Mouse (Mus musculus) ES-E14 (cell line): ENCODE data around the gene Mgea5.

ENCODE experiments used
- CHD2 ChIP-seq: IDR thresholded peaks from 2 replicates; pipeline ENCODE4 v1.6.1; 2014; ENCODE audit warnings: mild to moderate bottlenecking, low read depth, low read length, inconsistent platforms
- HCFC1 ChIP-seq: IDR thresholded peaks from 2 replicates; pipeline ENCODE4 v1.6.1; 2012; ENCODE audit warnings: low read length, inconsistent platforms, borderline replicate concordance; ENCODE audit not compliant: insufficient read depth
- MAFK ChIP-seq: IDR thresholded peaks from 2 replicates; pipeline ENCODE4 v1.6.1; 2014; ENCODE audit warnings: mild to moderate bottlenecking, low read depth, low read length, inconsistent platforms; ENCODE audit not compliant: insufficient read depth
- ZC3H11A ChIP-seq: IDR thresholded peaks from 2 replicates; pipeline ENCODE4 v1.6.1; 2012; ENCODE audit warnings: low read depth, mild to moderate bottlenecking, inconsistent platforms, low read length, borderline replicate concordance
- ZNF384 ChIP-seq: IDR thresholded peaks from 2 replicates; pipeline ENCODE4 v1.6.1; 2012; ENCODE audit warnings: low read depth, low read length, inconsistent platforms

DNA sequence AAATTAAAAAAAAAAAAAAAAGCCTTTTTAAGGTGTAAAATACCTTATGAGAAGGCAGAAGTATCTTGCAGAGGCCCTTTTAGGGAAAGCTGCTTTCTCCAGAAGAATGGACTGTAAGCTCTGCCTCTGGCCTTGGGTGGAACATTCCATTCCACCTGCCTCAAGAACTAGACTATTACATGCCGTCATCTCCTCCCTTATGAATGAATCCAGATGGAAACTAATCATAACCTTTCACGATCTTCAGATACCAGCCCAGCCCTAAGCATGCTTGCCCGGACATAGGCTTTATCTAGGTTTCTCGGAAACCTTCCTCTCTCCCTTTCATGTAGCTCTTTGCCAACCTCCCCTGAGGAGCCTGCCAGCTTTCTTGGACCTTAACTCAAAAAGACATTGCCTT is 4.7 kb upstream of the Mgea5 start:
- no peak for TF ChIP-seq MAFK
- TF ChIP-seq ZC3H11A = no peak
- TF ChIP-seq HCFC1 = no peak
- no peak for TF ChIP-seq ZNF384
- no peak for TF ChIP-seq CHD2
